Mouse (Mus musculus): ENCODE measurements around the gene Klrc2. TPM values are rescaled to one million over a fixed set of nuclear protein-coding genes. Genes with fewer than 3 reads are reported as not detected.
"Not testable (repeated sequence)": the region's sequence is repeated elsewhere in the genome, so short reads cannot be mapped to it uniquely, and the experiment has no call there.

Gene Klrc2
- not detected in 2 replicates for polyA plus RNA-seq (2011; ENCODE audit: insufficient read depth, insufficient read length, low read depth, missing spikeins)

DNA sequence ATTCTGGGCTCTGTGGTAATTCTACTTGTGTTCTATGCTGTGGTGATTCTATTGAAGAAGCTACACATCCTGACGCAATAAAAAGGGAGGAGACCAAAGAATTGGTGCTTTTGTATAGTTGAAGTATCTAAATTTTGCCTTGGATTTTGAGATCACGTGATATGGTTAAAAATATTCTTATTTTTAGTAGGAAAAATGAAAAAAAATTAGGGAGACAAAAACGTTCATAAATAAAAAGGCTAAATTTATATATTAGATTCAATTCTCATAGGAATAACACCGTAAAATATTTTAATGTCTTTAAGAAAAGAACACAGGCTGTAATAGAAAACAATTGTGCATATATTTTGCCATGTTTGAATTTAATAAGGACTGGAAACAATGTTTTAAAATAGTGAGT lies at the start of gene Klrc2:
TSS of gene Klrc2 (minus strand) at position 101 of the 400 bp plus-strand sequence.
- H3K27ac ChIP-seq (ENCODE audit: insufficient read depth, low read length); H3K4me1 ChIP-seq (ENCODE audit: control insufficient read depth, insufficient read depth, low read length); H3K36me3 ChIP-seq (ENCODE audit: control insufficient read depth, insufficient read depth, low read length, poor library complexity, severe bottlenecking); H3K9me3 ChIP-seq (replicated peaks; ENCODE audit: control insufficient read depth, insufficient read depth, low read length, poor library complexity, severe bottlenecking); H3K27me3 ChIP-seq (ENCODE audit: control insufficient read depth, insufficient read depth, low read length, poor library complexity, severe bottlenecking); H3K4me3 ChIP-seq (ENCODE audit: low read depth, low read length); H3K9ac ChIP-seq (ENCODE audit: low read depth, poor library complexity, severe bottlenecking): not testable (repeated sequence)

DNA sequence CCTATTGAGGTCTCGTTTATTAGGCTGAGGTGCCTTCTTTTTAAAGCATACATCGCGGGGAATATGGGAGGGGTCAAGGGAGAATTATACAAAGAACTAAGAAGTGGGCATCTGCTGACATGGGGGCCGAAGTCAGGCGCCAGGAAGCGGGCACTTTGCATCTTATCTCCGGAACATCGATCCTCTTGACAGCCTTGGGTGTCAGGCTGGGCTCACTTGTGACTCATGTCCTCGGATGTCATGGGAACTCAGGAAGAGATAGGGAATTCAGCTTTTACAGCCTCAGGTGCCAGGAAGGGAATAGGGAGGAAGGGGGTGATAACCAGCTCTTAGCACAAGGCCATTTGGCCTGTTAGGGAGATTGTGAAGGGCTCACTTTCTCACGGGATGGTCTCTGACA lies 30.9 kb upstream of the Klrc2 start:
- not testable (repeated sequence) for H3K9ac ChIP-seq (ENCODE audit: low read depth, poor library complexity, severe bottlenecking); H3K27ac ChIP-seq (ENCODE audit: insufficient read depth, low read length); H3K9me3 ChIP-seq (replicated peaks; ENCODE audit: control insufficient read depth, insufficient read depth, low read length, poor library complexity, severe bottlenecking); H3K4me1 ChIP-seq (ENCODE audit: control insufficient read depth, insufficient read depth, low read length); H3K36me3 ChIP-seq (ENCODE audit: control insufficient read depth, insufficient read depth, low read length, poor library complexity, severe bottlenecking); H3K27me3 ChIP-seq (ENCODE audit: control insufficient read depth, insufficient read depth, low read length, poor library complexity, severe bottlenecking); H3K4me3 ChIP-seq (ENCODE audit: low read depth, low read length)

DNA sequence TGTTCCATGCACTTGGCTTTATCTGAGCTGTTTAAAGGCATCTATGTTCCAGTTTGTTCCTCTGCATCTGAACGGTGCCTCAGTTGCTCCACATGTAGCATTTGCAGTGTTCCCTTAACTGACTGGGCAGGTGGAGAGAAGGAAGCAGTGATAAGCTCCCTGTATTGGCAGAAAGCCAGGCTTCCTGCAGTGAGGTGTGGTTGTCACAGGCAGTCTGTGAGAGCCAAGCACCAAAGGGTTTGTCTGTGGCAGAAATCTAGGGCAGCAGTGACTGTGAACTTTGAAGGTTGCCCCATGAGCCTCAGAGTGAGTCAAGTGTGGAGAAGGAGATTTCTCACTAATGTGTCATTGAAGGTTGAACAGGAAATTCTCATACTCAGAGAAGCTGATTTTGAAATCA lies 19.9 kb upstream of the Klrc2 start:
- Histone ChIP-seq H3K4me3 (ENCODE audit: low read depth, low read length) (no peak overlapping the region), H3K9ac (ENCODE audit: low read depth, poor library complexity, severe bottlenecking) (no peak overlapping the region), H3K4me1 (ENCODE audit: control insufficient read depth, insufficient read depth, low read length) (no peaks in the 10 kb centered on the region), H3K9me3 (replicated peaks; ENCODE audit: control insufficient read depth, insufficient read depth, low read length, poor library complexity, severe bottlenecking) (no peaks in the 10 kb centered on the region), H3K27ac (ENCODE audit: insufficient read depth, low read length) (no peak overlapping the region), H3K36me3 (ENCODE audit: control insufficient read depth, insufficient read depth, low read length, poor library complexity, severe bottlenecking) (no peaks in the 10 kb centered on the region), H3K27me3 (ENCODE audit: control insufficient read depth, insufficient read depth, low read length, poor library complexity, severe bottlenecking) (no peaks in the 10 kb centered on the region)
- no peak for TF ChIP-seq POLR2A (IDR thresholded peaks at IDR 0.05; ENCODE audit: insufficient read depth, low read length)
- TF ChIP-seq CTCF (IDR thresholded peaks at IDR 0.05; ENCODE audit: low read depth, low read length), result no peak
- TF ChIP-seq EP300 (IDR thresholded peaks at IDR 0.05; ENCODE audit: insufficient read depth, low read depth, low read length), result no peak

DNA sequence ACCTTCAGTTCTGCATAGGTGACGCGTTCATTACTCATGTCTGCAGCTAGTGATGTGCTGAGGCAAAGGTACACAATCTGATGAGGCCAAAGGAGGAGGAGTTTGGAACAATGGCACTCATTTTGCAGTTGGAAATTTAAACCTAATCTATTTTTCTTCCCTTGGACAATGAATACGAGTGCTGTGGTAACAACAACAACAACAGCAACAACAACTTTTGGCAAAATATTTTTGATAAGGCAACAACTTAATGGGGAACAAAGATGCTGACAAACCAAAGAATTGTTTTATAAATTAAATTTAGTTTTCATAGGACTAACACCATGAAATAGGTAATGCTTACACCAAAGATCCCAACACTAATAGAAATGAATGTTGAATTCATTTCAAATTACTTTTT lies 18.4 kb upstream of the Klrc2 start, which contains the start of gene Klrc1:
TSS of gene Klrc1 (minus strand) at position 101 of the 400 bp plus-strand sequence.
- H3K4me1 ChIP-seq (ENCODE audit: control insufficient read depth, insufficient read depth, low read length), result no peaks in the 10 kb centered on the region
- H3K9me3 ChIP-seq (replicated peaks; ENCODE audit: control insufficient read depth, insufficient read depth, low read length, poor library complexity, severe bottlenecking), result no peaks in the 10 kb centered on the region
- H3K4me3 ChIP-seq (ENCODE audit: low read depth, low read length), result no peak within 1 kb of the TSS
- H3K27me3 ChIP-seq (ENCODE audit: control insufficient read depth, insufficient read depth, low read length, poor library complexity, severe bottlenecking), result no peaks in the 10 kb centered on the region
- no peak within 1 kb of the TSS for H3K9ac ChIP-seq (ENCODE audit: low read depth, poor library complexity, severe bottlenecking)
- no peaks in the 10 kb centered on the region for H3K36me3 ChIP-seq (ENCODE audit: control insufficient read depth, insufficient read depth, low read length, poor library complexity, severe bottlenecking)
- no peak within 1 kb of the TSS for H3K27ac ChIP-seq (ENCODE audit: insufficient read depth, low read length)
- TF ChIP-seq EP300 (IDR thresholded peaks at IDR 0.05; ENCODE audit: insufficient read depth, low read depth, low read length), result no peak
- TF ChIP-seq POLR2A (IDR thresholded peaks at IDR 0.05; ENCODE audit: insufficient read depth, low read length), result no peak
- TF ChIP-seq CTCF (IDR thresholded peaks at IDR 0.05; ENCODE audit: low read depth, low read length), result no peak

DNA sequence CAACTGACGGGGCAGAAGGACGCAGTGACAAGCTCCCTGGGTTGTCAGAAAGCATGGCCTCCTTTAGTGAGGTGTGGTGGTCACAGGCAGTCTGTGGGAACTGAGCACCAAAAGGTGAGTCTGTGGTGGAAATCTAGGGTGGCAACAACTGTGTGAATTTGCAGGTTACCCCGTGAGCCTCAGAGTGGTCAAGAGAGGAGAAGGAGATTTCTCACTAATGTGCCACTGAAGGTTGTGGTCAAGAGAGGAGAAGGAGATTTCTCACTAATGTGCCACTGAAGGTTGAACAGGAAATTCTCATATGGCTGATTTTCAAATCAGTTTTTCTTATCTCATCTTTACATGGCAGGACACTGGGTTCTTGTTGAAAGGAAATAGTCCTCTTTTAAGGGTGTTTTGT lies 812 bp upstream of the Klrc2 start:
- H3K9ac ChIP-seq (ENCODE audit: low read depth, poor library complexity, severe bottlenecking); H3K9me3 ChIP-seq (replicated peaks; ENCODE audit: control insufficient read depth, insufficient read depth, low read length, poor library complexity, severe bottlenecking); H3K27ac ChIP-seq (ENCODE audit: insufficient read depth, low read length); H3K4me3 ChIP-seq (ENCODE audit: low read depth, low read length); H3K4me1 ChIP-seq (ENCODE audit: control insufficient read depth, insufficient read depth, low read length); H3K36me3 ChIP-seq (ENCODE audit: control insufficient read depth, insufficient read depth, low read length, poor library complexity, severe bottlenecking); H3K27me3 ChIP-seq (ENCODE audit: control insufficient read depth, insufficient read depth, low read length, poor library complexity, severe bottlenecking): not testable (repeated sequence)

DNA sequence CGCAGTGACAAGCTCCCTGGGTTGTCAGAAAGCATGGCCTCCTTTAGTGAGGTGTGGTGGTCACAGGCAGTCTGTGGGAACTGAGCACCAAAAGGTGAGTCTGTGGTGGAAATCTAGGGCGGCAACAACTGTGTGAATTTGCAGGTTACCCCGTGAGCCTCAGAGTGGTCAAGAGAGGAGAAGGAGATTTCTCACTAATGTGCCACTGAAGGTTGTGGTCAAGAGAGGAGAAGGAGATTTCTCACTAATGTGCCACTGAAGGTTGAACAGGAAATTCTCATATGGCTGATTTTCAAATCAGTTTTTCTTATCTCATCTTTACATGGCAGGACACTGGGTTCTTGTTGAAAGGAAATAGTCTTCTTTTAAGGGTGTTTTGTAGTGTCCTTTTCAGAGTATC lies 16.4 kb downstream of the Klrc2 start:
- H3K27ac ChIP-seq (ENCODE audit: insufficient read depth, low read length); H3K4me3 ChIP-seq (ENCODE audit: low read depth, low read length); H3K9me3 ChIP-seq (replicated peaks; ENCODE audit: control insufficient read depth, insufficient read depth, low read length, poor library complexity, severe bottlenecking): not testable (repeated sequence)

DNA sequence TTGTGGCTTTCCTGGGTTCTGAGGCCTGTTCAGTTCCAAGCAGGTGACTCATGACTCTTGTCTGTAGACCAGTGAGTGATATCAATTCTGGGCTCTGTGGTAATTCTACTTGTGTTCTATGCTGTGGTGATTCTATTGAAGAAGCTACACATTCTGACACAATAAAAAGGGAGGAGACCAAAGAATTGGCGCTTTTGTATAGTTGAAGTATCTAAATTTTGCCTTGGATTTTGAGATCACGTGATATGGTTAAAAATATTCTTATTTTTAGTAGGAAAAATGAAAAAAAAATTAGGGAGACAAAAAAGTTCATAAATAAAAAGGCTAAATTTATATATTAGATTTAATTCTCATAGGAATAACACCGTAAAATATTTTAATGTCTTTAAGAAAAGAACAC lies 17.3 kb downstream of the Klrc2 start, which contains the start of gene Klrc3:
TSS of gene Klrc3 (minus strand) at position 101 of the 400 bp plus-strand sequence.
- H3K9me3 ChIP-seq (replicated peaks; ENCODE audit: control insufficient read depth, insufficient read depth, low read length, poor library complexity, severe bottlenecking); H3K4me1 ChIP-seq (ENCODE audit: control insufficient read depth, insufficient read depth, low read length); H3K9ac ChIP-seq (ENCODE audit: low read depth, poor library complexity, severe bottlenecking): not testable (repeated sequence)

More for the DNA sequence above, 16.4 kb downstream of the Klrc2 start:
- H3K4me1 ChIP-seq (ENCODE audit: control insufficient read depth, insufficient read depth, low read length); H3K27me3 ChIP-seq (ENCODE audit: control insufficient read depth, insufficient read depth, low read length, poor library complexity, severe bottlenecking); H3K36me3 ChIP-seq (ENCODE audit: control insufficient read depth, insufficient read depth, low read length, poor library complexity, severe bottlenecking); H3K9ac ChIP-seq (ENCODE audit: low read depth, poor library complexity, severe bottlenecking): not testable (repeated sequence)

DNA sequence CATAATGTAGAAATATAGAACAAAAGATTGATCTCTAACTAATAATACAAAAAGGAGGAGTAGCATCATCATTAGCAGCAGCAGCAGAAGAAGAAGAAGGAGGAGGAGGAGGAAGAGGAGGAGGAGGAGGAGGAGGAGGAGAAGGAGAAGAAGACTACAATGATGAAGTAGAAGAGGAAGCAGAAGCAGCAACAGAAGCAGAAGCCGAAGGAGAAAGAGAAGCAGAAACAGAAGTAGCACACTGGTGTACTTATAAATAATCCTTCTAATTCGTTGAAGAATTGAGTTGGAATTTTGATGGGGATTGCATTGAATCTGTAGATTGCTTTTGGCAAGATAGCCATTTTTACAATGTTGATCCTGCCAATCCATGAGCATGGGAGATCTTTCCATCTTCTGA lies 29.4 kb downstream of the Klrc2 start:
- not testable (repeated sequence) for H3K4me1 ChIP-seq (ENCODE audit: control insufficient read depth, insufficient read depth, low read length); H3K27me3 ChIP-seq (ENCODE audit: control insufficient read depth, insufficient read depth, low read length, poor library complexity, severe bottlenecking); H3K9ac ChIP-seq (ENCODE audit: low read depth, poor library complexity, severe bottlenecking); H3K27ac ChIP-seq (ENCODE audit: insufficient read depth, low read length); H3K36me3 ChIP-seq (ENCODE audit: control insufficient read depth, insufficient read depth, low read length, poor library complexity, severe bottlenecking); H3K4me3 ChIP-seq (ENCODE audit: low read depth, low read length); H3K9me3 ChIP-seq (replicated peaks; ENCODE audit: control insufficient read depth, insufficient read depth, low read length, poor library complexity, severe bottlenecking)

More for the DNA sequence above, 17.3 kb downstream of the Klrc2 start, which contains the start of gene Klrc3:
- H3K36me3 ChIP-seq (ENCODE audit: control insufficient read depth, insufficient read depth, low read length, poor library complexity, severe bottlenecking); H3K27ac ChIP-seq (ENCODE audit: insufficient read depth, low read length); H3K4me3 ChIP-seq (ENCODE audit: low read depth, low read length); H3K27me3 ChIP-seq (ENCODE audit: control insufficient read depth, insufficient read depth, low read length, poor library complexity, severe bottlenecking): not testable (repeated sequence)
